Mouse (Mus musculus) inflammation-experienced regulatory T-cells, adult 16 weeks (primary cell): ENCODE measurements around the gene Pramef20. TPM values are rescaled to one million over a fixed set of nuclear protein-coding genes. Genes with fewer than 3 reads are reported as not detected.

Experiments used
- polyA plus RNA-seq: library from polyadenylated mRNA; unstranded; fragments of 100-300 nt; shearing (Covaris generic); gene quantifications from one replicate; pipeline ENCODE4 v1.2.1, GENCODE M21; 2017

The Pramef20 gene
- polyA plus RNA-seq = not detected

GRCm38 (mm10) chr4:144377911-144378310 is at the start of gene Pramef20:
TSS of gene Pramef20 (minus strand) at chr4:144377933.

GRCm38 (mm10) chr4:144408290-144408689 is 30.6 kb upstream of the Pramef20 start, which contains the start of gene Pramef12:
TSS of gene Pramef12 (minus strand) at chr4:144408464.

DNA sequence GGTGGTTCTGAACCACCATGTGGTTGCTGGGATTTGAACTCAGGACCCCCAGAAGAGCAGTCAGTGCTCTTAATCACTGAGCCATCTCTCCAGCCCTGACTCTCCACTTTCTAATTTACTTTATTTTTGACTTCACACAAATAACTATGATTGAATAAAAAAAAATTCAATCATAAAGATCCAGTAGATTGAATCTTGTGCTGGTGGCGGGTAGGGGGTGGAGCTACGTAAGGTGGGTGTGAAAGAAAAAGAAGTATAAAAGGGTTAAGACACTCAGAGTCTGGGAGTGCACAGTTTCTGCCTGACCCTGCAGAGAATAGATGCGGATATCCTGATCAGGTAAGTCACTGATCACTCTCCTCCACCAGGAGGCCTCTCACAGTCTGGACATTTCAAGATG is 20.1 kb downstream of the Pramef20 start, which contains the start of gene Gm13119:
TSS of gene Gm13119 (plus strand) at position 301 of the 400 bp plus-strand sequence.

GRCm38 (mm10) chr4:144329949-144330348 is 47.8 kb downstream of the Pramef20 start, which contains the start of gene Gm13128:
TSS of gene Gm13128 (plus strand) at chr4:144330249.

Other genes starting within 250 kb of the Pramef20 start
- not detected for gene Oog3, start 215.3 kb downstream of the Pramef20 start, polyA plus RNA-seq
- gene Oog2, start 187.2 kb downstream of the Pramef20 start, polyA plus RNA-seq = not detected
- gene C87977, start 164.6 kb downstream of the Pramef20 start, polyA plus RNA-seq = not detected
- not detected for gene Pramel5, start 97.4 kb downstream of the Pramef20 start, polyA plus RNA-seq
- gene Gm13128, start 47.7 kb downstream of the Pramef20 start, polyA plus RNA-seq = not detected
- gene Gm13119, start 20.0 kb downstream of the Pramef20 start, polyA plus RNA-seq = 0.13 TPM
- gene Pramef12, start 30.5 kb upstream of the Pramef20 start, polyA plus RNA-seq = not detected
- not detected for gene 1700012P22Rik, start 60.8 kb upstream of the Pramef20 start, polyA plus RNA-seq
- gene Gm9944, start 75.4 kb upstream of the Pramef20 start, polyA plus RNA-seq = not detected
- gene Aadacl3, start 85.8 kb upstream of the Pramef20 start, polyA plus RNA-seq = not detected
- gene 9430007A20Rik, start 141.9 kb upstream of the Pramef20 start, polyA plus RNA-seq = not detected
- gene Gm13124, start 187.2 kb upstream of the Pramef20 start, polyA plus RNA-seq = not detected
- not detected for gene Aadacl4, start 235.8 kb upstream of the Pramef20 start, polyA plus RNA-seq